Mouse (Mus musculus): Measurements from ENCODE around the gene Necab3. TPM values are rescaled to one million over a fixed set of nuclear protein-coding genes. Genes with fewer than 3 reads are reported as not detected.

Gene Necab3
- polyA plus RNA-seq, 1 experiment, result 1.5 TPM

- Histone ChIP-seq H3K4me3 (ENCODE audit: insufficient read depth, low read depth, low read length) (no peak overlapping the region), H3K27ac (ENCODE audit: insufficient read depth, low read depth, low read length) (no peak overlapping the region), H3K4me1 (ENCODE audit: control insufficient read depth, insufficient read depth, low read length) (peaks cover 5% of the 10 kb centered on the region; the same call in 1 of the 2 replicates), H3K27me3 (replicated peaks; ENCODE audit: control insufficient read depth, insufficient read depth, low read length) (no peaks in the 10 kb centered on the region), H3K36me3 (ENCODE audit: control insufficient read depth, insufficient read depth, low read length) (no peaks in the 10 kb centered on the region; the same call in 1 of the 2 replicates)
- no peak for DNase-seq
- 92% methylated on average over 3 of the region's 3 CpGs for WGBS
- no peak for TF ChIP-seq CTCF (conservative IDR thresholded peaks at IDR 0.05; ENCODE audit: insufficient read depth, insufficient read length, low read depth, low read length)
- no peak for TF ChIP-seq POLR2A (IDR thresholded peaks at IDR 0.05; ENCODE audit: low read depth, low read length)
Observed at GRCm38 (mm10) chr2:154597399-154597798, 38.7 kb upstream of the Necab3 start.

- no peaks in the 10 kb centered on the region; the same call in 1 of the 2 replicates for H3K36me3 ChIP-seq (ENCODE audit: control insufficient read depth, insufficient read depth, low read length)
- TF ChIP-seq POLR2A (IDR thresholded peaks at IDR 0.05; ENCODE audit: low read depth, low read length) (no peak), CTCF (conservative IDR thresholded peaks at IDR 0.05; ENCODE audit: insufficient read depth, insufficient read length, low read depth, low read length) (no peak)
- DNase-seq, result peak; percentile 44
- H3K27me3 ChIP-seq (replicated peaks; ENCODE audit: control insufficient read depth, insufficient read depth, low read length), result no peaks in the 10 kb centered on the region
- H3K27ac ChIP-seq (ENCODE audit: insufficient read depth, low read depth, low read length), result no peak overlapping the region
- no peak overlapping the region for H3K4me3 ChIP-seq (ENCODE audit: insufficient read depth, low read depth, low read length)
- WGBS, result 67% methylated on average over 5 of the region's 5 CpGs
- no peaks in the 10 kb centered on the region for H3K4me1 ChIP-seq (ENCODE audit: control insufficient read depth, insufficient read depth, low read length)
Observed at GRCm38 (mm10) chr2:154595775-154596174, 37.1 kb upstream of the Necab3 start.

- peak; percentile 65 for DNase-seq
- no peaks in the 10 kb centered on the region; the same call in 1 of the 2 replicates for H3K36me3 ChIP-seq (ENCODE audit: control insufficient read depth, insufficient read depth, low read length)
- 65% methylated on average over 3 of the region's 3 CpGs for WGBS
- peak; percentile 72 for TF ChIP-seq CTCF (conservative IDR thresholded peaks at IDR 0.05; ENCODE audit: insufficient read depth, insufficient read length, low read depth, low read length)
- TF ChIP-seq POLR2A (IDR thresholded peaks at IDR 0.05; ENCODE audit: low read depth, low read length), result no peak
- no peaks in the 10 kb centered on the region for H3K27me3 ChIP-seq (replicated peaks; ENCODE audit: control insufficient read depth, insufficient read depth, low read length)
- no peak overlapping the region for H3K27ac ChIP-seq (ENCODE audit: insufficient read depth, low read depth, low read length)
- H3K4me3 ChIP-seq (ENCODE audit: insufficient read depth, low read depth, low read length), result no peak overlapping the region
- no peaks in the 10 kb centered on the region for H3K4me1 ChIP-seq (ENCODE audit: control insufficient read depth, insufficient read depth, low read length)
Observed at GRCm38 (mm10) chr2:154593025-154593424, 34.3 kb upstream of the Necab3 start.

GRCm38 (mm10) chr2:154591239-154591638, 32.5 kb upstream of the Necab3 start:
- Histone ChIP-seq H3K27ac (ENCODE audit: insufficient read depth, low read depth, low read length) (no peak overlapping the region), H3K4me1 (ENCODE audit: control insufficient read depth, insufficient read depth, low read length) (no peaks in the 10 kb centered on the region), H3K27me3 (replicated peaks; ENCODE audit: control insufficient read depth, insufficient read depth, low read length) (no peaks in the 10 kb centered on the region), H3K4me3 (ENCODE audit: insufficient read depth, low read depth, low read length) (no peak overlapping the region), H3K36me3 (ENCODE audit: control insufficient read depth, insufficient read depth, low read length) (no peaks in the 10 kb centered on the region; the same call in none of the 2 replicates)
- DNase-seq, result no peak
- TF ChIP-seq POLR2A (IDR thresholded peaks at IDR 0.05; ENCODE audit: low read depth, low read length), result no peak
- TF ChIP-seq CTCF (conservative IDR thresholded peaks at IDR 0.05; ENCODE audit: insufficient read depth, insufficient read length, low read depth, low read length), result no peak
- WGBS, result 71% methylated on average over 3 of the region's 3 CpGs

- Histone ChIP-seq H3K36me3 (ENCODE audit: control insufficient read depth, insufficient read depth, low read length) (no peaks in the 10 kb centered on the region; the same call in 1 of the 2 replicates), H3K4me1 (ENCODE audit: control insufficient read depth, insufficient read depth, low read length) (no peaks in the 10 kb centered on the region), H3K27ac (ENCODE audit: insufficient read depth, low read depth, low read length) (no peak overlapping the region), H3K4me3 (ENCODE audit: insufficient read depth, low read depth, low read length) (no peak overlapping the region), H3K27me3 (replicated peaks; ENCODE audit: control insufficient read depth, insufficient read depth, low read length) (no peaks in the 10 kb centered on the region)
- no peak for DNase-seq
- WGBS, result 94% methylated on average over 4 of the region's 4 CpGs
- TF ChIP-seq CTCF (conservative IDR thresholded peaks at IDR 0.05; ENCODE audit: insufficient read depth, insufficient read length, low read depth, low read length), result no peak
- no peak for TF ChIP-seq POLR2A (IDR thresholded peaks at IDR 0.05; ENCODE audit: low read depth, low read length)
Observed at GRCm38 (mm10) chr2:154589051-154589450, 30.4 kb upstream of the Necab3 start.

- H3K27ac ChIP-seq (ENCODE audit: insufficient read depth, low read depth, low read length), result no peak overlapping the region
- WGBS, result 87% methylated on average over 5 of the region's 5 CpGs
- no peak overlapping the region for H3K4me3 ChIP-seq (ENCODE audit: insufficient read depth, low read depth, low read length)
- no peak for DNase-seq
- H3K4me1 ChIP-seq (ENCODE audit: control insufficient read depth, insufficient read depth, low read length), result no peaks in the 10 kb centered on the region
- TF ChIP-seq POLR2A (IDR thresholded peaks at IDR 0.05; ENCODE audit: low read depth, low read length) (no peak), CTCF (conservative IDR thresholded peaks at IDR 0.05; ENCODE audit: insufficient read depth, insufficient read length, low read depth, low read length) (peak; percentile 64)
- H3K36me3 ChIP-seq (ENCODE audit: control insufficient read depth, insufficient read depth, low read length), result no peaks in the 10 kb centered on the region; the same call in 1 of the 2 replicates
- no peaks in the 10 kb centered on the region for H3K27me3 ChIP-seq (replicated peaks; ENCODE audit: control insufficient read depth, insufficient read depth, low read length)
Observed at GRCm38 (mm10) chr2:154586405-154586804, 27.7 kb upstream of the Necab3 start.

GRCm38 (mm10) chr2:154584931-154585601, 26.4 kb upstream of the Necab3 start:
- Histone ChIP-seq H3K4me3 (ENCODE audit: insufficient read depth, low read depth, low read length) (no peak overlapping the region), H3K4me1 (ENCODE audit: control insufficient read depth, insufficient read depth, low read length) (no peaks in the 10 kb centered on the region), H3K36me3 (ENCODE audit: control insufficient read depth, insufficient read depth, low read length) (no peaks in the 10 kb centered on the region; the same call in 1 of the 2 replicates), H3K27ac (ENCODE audit: insufficient read depth, low read depth, low read length) (no peak overlapping the region), H3K27me3 (replicated peaks; ENCODE audit: control insufficient read depth, insufficient read depth, low read length) (no peaks in the 10 kb centered on the region)
- no peak for TF ChIP-seq CTCF (conservative IDR thresholded peaks at IDR 0.05; ENCODE audit: insufficient read depth, insufficient read length, low read depth, low read length)
- TF ChIP-seq POLR2A (IDR thresholded peaks at IDR 0.05; ENCODE audit: low read depth, low read length), result no peak
- no peak for DNase-seq
- 38% methylated on average over 17 of the region's 17 CpGs for WGBS

Measured in kidney, adult 2 months (tissue).